Mouse (Mus musculus) liver, adult 2 months (tissue): ENCODE data around the gene Vmn1r201.

Experiments
- CTCF ChIP-seq: fragments of 200-500 bp; IDR thresholded peaks from 2 replicates; pipeline ENCODE4 v1.5.1; 2011; ENCODE audit warnings: low read depth, low read length, control low read depth
- POLR2A ChIP-seq: fragments of 200-500 bp; IDR thresholded peaks from 2 replicates; pipeline ENCODE4 v1.6.1; 2011; ENCODE audit warnings: low read length, control low read depth; ENCODE audit not compliant: insufficient read depth; ENCODE audit errors: extremely low read depth

GRCm38 (mm10) chr13:22505281-22505680 is 33.6 kb downstream of the Vmn1r201 start, which contains the start of gene Vmn1r202:
- TF ChIP-seq CTCF: no peak
- no peak for TF ChIP-seq POLR2A
